Mouse (Mus musculus) cerebellum, adult 2 months (tissue): Measurements from ENCODE around the gene Aif1l. TPM values are rescaled to one million over a fixed set of nuclear protein-coding genes. Genes with fewer than 3 reads are reported as not detected.
A peak's percentile ranks its signal among the peaks of the same experiment; 100 is the strongest.

Experiments
- DNase-seq, 2 experiments: peaks; one replicate each; pipeline ENCODE4 v3.0.0; 2021
- H3K27ac ChIP-seq: fragments of 200-500 bp; 2 replicates; pipeline ENCODE4 v1.5.1; 2012; ENCODE audit warnings: low read length, control low read depth, inconsistent platforms; ENCODE audit not compliant: insufficient read depth
- H3K27me3 ChIP-seq: fragments of 200-500 bp; 2 replicates; pipeline ENCODE4 v1.6.1; 2012; ENCODE audit warnings: inconsistent platforms, mild to moderate bottlenecking, low read length, moderate library complexity; ENCODE audit not compliant: control insufficient read depth, insufficient read depth
- H3K4me1 ChIP-seq: fragments of 200-500 bp; 2 replicates; pipeline ENCODE4 v1.6.1; 2011; ENCODE audit warnings: low read length; ENCODE audit not compliant: control insufficient read depth, insufficient read depth
- H3K4me3 ChIP-seq: fragments of 200-500 bp; replicated peaks from 2 replicates; pipeline ENCODE3; 2011; ENCODE audit warnings: mild to moderate bottlenecking, low read depth, low read length, control low read depth; ENCODE audit not compliant: insufficient read depth
- CTCF ChIP-seq: fragments of 200-500 bp; IDR thresholded peaks from 2 replicates; pipeline ENCODE4 v1.5.1; 2011; ENCODE audit warnings: low read depth, mild to moderate bottlenecking, control low read depth, low read length, moderate library complexity, borderline replicate concordance; ENCODE audit not compliant: insufficient read depth
- POLR2A ChIP-seq: fragments of 200-500 bp; IDR thresholded peaks from 2 replicates; pipeline ENCODE4 v1.6.1; 2011; ENCODE audit warnings: low read length, control low read depth, borderline replicate concordance; ENCODE audit not compliant: insufficient read depth
- WGBS: fragments of 180-500 bp; shearing (Covaris S2); methylation state at CpG from one replicate; pipeline ENCODE4 v1.1.7; 2018; 5-methylcytosine and 5-hydroxymethylcytosine counted together
- polyA plus RNA-seq: library from polyadenylated mRNA; depleted of rRNA; stranded (reverse); fragments of >200 nt; gene quantifications from 2 replicates; pipeline ENCODE4 v1.2.3, GENCODE M21; 2012

Gene Aif1l
- polyA plus RNA-seq, 1 experiment, result 14.1 TPM

DNA sequence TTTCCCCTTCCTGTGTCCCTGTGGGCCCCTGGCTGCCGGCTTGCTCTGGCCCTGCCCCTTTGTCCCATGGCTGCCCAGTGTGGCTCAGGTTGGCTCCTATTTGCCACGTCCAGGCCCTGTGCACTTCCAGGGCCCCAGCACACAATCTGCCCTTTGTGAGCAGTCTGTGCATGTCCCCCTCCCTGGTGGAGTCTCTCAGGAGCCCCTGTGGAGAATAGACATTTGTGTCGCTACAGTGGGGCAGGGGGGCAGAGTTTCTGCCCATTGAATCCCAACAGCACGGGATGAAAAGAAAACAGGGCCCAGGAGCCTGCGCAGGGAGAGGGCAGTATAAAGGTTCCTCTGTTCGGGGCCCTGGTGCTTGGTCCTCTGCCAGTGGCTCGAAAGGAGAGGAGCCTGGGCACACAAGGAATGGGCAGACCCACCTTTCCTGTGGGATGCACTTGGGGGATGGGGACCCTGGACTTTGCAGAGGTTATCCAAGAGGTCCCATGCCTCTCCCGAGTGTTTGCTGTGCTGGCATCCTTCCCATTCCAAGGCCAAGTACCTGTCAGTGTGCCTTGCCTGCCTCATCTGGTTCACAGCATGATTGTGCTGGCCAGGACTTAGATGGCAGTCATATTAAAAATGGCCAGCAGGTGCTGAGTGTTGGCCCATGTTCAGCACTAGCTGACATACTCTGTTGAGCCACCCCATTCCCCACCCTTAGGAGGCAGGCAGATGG lies 12.7 kb downstream of the Aif1l start:
- H3K27ac ChIP-seq, result peak overlapping the region; percentile 27
- TF ChIP-seq POLR2A, result no peak
- peak; percentile 44 for TF ChIP-seq CTCF

DNA sequence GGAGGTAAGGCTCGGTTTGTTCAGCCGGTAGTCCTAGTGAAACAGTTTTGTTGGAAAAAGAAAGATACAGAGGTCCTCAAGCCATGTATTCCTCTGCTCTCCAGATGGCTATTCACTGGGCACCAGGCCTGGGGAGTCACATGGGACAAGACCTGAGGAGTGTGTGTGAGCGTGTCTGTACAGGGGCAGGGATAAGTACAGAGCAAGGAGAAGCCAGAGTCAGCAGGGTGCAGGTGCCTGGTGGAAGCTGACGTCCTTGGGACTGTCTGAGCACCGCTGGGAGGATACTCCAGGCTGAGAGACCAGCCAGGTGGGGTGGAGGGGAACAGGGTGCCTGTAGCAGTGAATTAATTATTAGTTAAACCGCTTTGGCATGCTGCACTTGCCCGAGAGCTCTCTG lies 13.6 kb downstream of the Aif1l start:
- peak; percentile 61 to 68 for DNase-seq
- 24% methylated on average over 7 of the region's 7 CpGs for WGBS
- TF ChIP-seq CTCF (no peak), POLR2A (no peak)

More for the DNA sequence above, 12.7 kb downstream of the Aif1l start:
- no peak overlapping the region for H3K4me3 ChIP-seq
- peaks cover 16% of the 10 kb centered on the region for H3K4me1 ChIP-seq
- H3K27me3 ChIP-seq, result no peaks in the 10 kb centered on the region
- WGBS, result 13% methylated on average over 8 of the region's 8 CpGs
- DNase-seq, result peak; percentile 63 to 70

DNA sequence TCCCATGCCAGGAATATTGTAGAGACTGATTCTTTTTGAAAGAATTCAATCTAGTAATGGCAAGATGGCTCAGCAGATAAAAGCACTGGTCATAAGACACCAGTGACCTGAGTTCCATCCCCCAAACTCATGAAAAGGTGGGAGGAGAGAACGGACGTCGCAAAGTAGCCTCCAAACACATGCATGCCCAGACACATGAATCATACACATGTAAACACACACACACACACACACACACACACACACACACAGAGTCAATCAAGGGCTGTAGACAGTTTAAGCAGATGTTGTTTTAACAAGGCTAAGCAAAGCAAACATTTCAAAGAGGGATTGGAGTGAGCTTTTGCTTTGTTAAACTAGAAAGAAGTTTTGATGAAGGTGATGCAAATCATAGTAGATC lies 14.3 kb downstream of the Aif1l start:
- Histone ChIP-seq H3K4me3 (no peak overlapping the region), H3K27ac (no peak overlapping the region), H3K4me1 (peaks cover 16% of the 10 kb centered on the region), H3K27me3 (no peaks in the 10 kb centered on the region)
- no peak for DNase-seq
- TF ChIP-seq CTCF, result no peak
- TF ChIP-seq POLR2A, result no peak
- whole genome bisulfite sequencing, result 92% methylated on average over 3 of the region's 3 CpGs

More for the DNA sequence above, 13.6 kb downstream of the Aif1l start:
- Histone ChIP-seq H3K4me1 (peaks cover 16% of the 10 kb centered on the region), H3K27me3 (no peaks in the 10 kb centered on the region), H3K27ac (peak overlapping the region; percentile 27), H3K4me3 (no peak overlapping the region)

DNA sequence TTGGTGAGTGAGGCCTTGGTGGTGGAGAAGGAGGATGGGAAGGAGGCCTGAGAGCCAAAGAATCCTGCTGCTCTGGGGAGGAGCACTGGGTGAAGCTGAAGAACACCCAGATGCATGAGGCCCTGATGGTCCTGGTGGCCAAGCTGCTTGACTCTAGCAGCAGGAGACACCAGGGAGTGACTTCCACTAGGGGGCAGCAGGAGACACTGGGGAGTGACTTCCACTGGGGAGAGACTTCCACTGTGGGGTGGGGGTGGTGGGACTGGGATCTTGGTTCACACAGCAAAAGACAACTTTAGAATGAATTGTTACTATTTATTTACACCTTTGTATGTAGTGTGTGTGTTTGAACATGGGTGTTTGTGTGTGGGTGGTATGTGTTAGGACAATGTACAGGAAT lies 15.2 kb downstream of the Aif1l start:
- no peak for TF ChIP-seq POLR2A
- TF ChIP-seq CTCF, result peak; percentile 28; the same call in 1 of the 2 replicates
- H3K4me1 ChIP-seq, result peaks cover 16% of the 10 kb centered on the region
- no peaks in the 10 kb centered on the region for H3K27me3 ChIP-seq
- no peak overlapping the region for H3K27ac ChIP-seq
- no peak overlapping the region for H3K4me3 ChIP-seq
- no peak for DNase-seq

DNA sequence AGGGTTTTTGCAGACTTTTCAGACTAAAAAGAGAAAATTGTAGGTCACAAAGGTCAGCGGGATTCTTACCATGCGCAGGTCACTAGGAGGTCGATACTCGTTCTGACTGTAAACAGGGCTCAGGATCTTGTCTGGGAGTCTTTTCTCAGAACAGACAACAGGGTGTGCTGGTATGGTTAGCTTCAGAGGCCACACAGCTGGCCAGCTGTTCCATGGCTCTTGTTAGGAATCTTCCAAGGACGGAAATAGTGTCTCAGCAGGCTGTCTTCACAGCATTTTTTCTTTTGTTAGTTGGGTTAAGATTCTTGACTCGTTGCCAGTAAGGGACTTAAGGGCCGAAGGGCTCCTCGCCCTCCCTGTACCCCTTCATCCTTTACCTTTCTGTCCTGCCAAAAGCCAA lies 16.9 kb downstream of the Aif1l start:
- Histone ChIP-seq H3K27ac (no peak overlapping the region), H3K27me3 (no peaks in the 10 kb centered on the region), H3K4me3 (no peak overlapping the region), H3K4me1 (peaks cover 16% of the 10 kb centered on the region)
- no peak for TF ChIP-seq CTCF
- no peak for TF ChIP-seq POLR2A
- DNase-seq, result no peak
- WGBS, result 79% methylated on average over 8 of the region's 8 CpGs

DNA sequence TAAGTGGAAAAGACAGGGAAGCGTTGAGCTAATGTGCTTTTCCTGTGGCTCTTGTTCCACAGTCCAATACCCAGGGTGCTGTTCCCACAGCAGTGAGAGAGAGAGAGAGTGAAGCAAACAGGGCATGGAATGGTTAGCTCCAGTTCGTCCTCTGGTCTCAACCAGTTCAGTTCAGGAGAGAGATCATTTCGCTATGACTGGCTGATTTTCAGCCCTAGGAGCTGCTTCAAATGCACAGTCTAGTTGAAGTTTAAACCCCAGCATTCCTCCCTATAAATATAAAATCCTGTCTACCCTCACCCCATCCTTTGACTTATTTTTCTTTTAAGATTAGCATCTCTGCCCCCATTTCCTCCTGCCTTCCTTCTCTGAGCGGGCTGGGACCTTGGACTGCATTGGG lies 22.6 kb downstream of the Aif1l start:
- 82% methylated on average over 4 of the region's 4 CpGs for WGBS

DNA sequence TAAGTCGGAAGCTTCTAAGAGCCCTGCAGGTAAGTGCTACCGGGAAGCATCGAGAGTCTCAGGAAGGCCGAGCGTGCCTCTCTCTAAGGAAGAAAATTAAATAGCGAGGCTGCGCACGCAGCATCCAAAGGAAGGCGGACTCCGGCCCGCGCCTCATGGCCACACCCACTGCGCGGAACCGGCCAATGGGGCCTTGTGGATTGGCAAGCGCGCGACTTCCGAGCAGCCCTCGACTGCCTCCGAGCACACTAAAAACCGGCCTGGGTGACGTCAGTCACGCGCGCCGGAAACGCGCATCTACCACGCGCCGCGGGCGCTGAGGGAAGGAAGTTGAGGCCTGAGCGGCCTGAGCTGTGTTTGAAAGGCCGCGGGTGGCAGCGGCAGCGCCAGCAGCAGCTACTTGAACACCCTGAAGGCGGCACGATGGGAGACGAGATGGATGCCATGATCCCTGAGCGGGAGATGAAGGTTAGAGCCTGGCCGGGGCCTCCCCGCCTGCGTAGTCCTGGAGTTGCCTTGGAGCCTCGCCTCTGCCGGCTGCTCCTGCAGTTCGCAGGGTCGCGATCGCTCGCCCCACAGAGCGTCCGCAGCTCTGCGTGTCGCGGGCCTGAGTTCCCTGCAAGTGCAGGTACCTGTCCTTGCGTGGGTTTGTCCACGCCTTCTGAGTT lies 24.3 kb downstream of the Aif1l start, which contains the start of gene Nup214:
TSS of gene Nup214 (plus strand) at position 296 of the 668 bp plus-strand sequence.
- Histone ChIP-seq H3K27me3 (no peaks in the 10 kb centered on the region), H3K4me1 (no peaks in the 10 kb centered on the region), H3K4me3 (peak within 1 kb of the TSS; percentile 77), H3K27ac (no peak within 1 kb of the TSS; the same call in 1 of the 2 replicates)
- TF ChIP-seq CTCF (no peak), POLR2A (peak; percentile 69; the same call in 1 of the 2 replicates)
- under 1% methylated on average over 60 of the region's 60 CpGs for WGBS
- DNase-seq, result peak; percentile 99

More for the DNA sequence above, 22.6 kb downstream of the Aif1l start:
- Histone ChIP-seq H3K27ac (no peak overlapping the region), H3K4me3 (no peak overlapping the region), H3K4me1 (no peaks in the 10 kb centered on the region), H3K27me3 (no peaks in the 10 kb centered on the region)
- no peak for DNase-seq
- no peak for TF ChIP-seq CTCF
- TF ChIP-seq POLR2A, result no peak

DNA sequence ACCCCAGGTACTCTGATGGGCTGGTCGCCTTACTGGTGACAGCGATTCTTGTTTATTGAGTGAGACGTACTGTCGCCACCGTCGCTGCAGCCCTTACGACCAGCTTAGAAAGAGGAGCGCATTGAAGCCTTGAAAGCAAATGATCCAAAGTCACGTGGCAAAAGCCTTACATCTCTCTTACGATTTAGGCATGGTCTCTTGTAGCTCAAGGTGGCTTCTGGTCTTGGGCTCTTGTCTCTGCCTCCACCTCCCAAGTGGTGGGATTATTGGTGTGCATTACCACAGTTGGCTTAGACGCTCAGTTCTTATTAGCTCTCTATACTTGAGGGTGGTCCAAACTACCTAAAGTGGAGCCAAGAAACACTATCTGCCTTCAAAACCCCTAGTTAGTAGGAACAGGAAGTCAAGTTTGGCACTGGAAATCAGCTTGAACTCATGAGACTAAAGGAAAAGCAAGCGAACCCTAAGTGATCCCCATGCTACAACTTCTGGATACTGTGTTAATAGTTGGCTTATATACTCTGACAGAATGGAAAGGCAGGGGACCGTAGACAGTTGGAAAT lies 25.0 kb downstream of the Aif1l start:
- Histone ChIP-seq H3K27ac (no peak overlapping the region), H3K27me3 (no peaks in the 10 kb centered on the region)
- 9% methylated on average over 13 of the region's 13 CpGs for WGBS

More for the DNA sequence above, 25.0 kb downstream of the Aif1l start:
- no peak for DNase-seq
- Histone ChIP-seq H3K4me1 (no peaks in the 10 kb centered on the region), H3K4me3 (peak overlapping the region; percentile 77)
- TF ChIP-seq CTCF, result no peak
- TF ChIP-seq POLR2A, result no peak
